Mouse (Mus musculus): ENCODE measurements around the gene Gprc5d.

Gprc5d gene

GRCm38 (mm10) chr6:135118183-135118582 is at the start of gene Gprc5d:
TSS of gene Gprc5d (minus strand) at chr6:135118283.
- no peak for DNase-seq (ENCODE audit: low read depth, low spot score)

GRCm38 (mm10) chr6:135166712-135167111 is 48.6 kb upstream of the Gprc5d start:
- no peak for DNase-seq (ENCODE audit: low read depth, low spot score)

GRCm38 (mm10) chr6:135166262-135166661 is 48.2 kb upstream of the Gprc5d start:
- DNase-seq (ENCODE audit: low read depth, low spot score) = no peak

GRCm38 (mm10) chr6:135165706-135166105 is 47.6 kb upstream of the Gprc5d start:
- no peak for DNase-seq (ENCODE audit: low read depth, low spot score)

- no peak for DNase-seq (ENCODE audit: low read depth, low spot score)
Observed at GRCm38 (mm10) chr6:135165191-135165590, 47.1 kb upstream of the Gprc5d start.

- DNase-seq (ENCODE audit: low read depth, low spot score) = no peak
Observed at GRCm38 (mm10) chr6:135162861-135163260, 44.8 kb upstream of the Gprc5d start.

GRCm38 (mm10) chr6:135162311-135162710 is 44.2 kb upstream of the Gprc5d start:
- no peak for DNase-seq (ENCODE audit: low read depth, low spot score)

- DNase-seq (ENCODE audit: low read depth, low spot score) = no peak
Observed at GRCm38 (mm10) chr6:135161356-135161755, 43.3 kb upstream of the Gprc5d start.

- DNase-seq (ENCODE audit: low read depth, low spot score) = no peak
Observed at GRCm38 (mm10) chr6:135158509-135158908, 40.4 kb upstream of the Gprc5d start.

GRCm38 (mm10) chr6:135157496-135157895 is 39.4 kb upstream of the Gprc5d start:
- DNase-seq (ENCODE audit: low read depth, low spot score) = no peak

GRCm38 (mm10) chr6:135156597-135156996 is 38.5 kb upstream of the Gprc5d start:
- DNase-seq (ENCODE audit: low read depth, low spot score) = no peak

- no peak for DNase-seq (ENCODE audit: low read depth, low spot score)
Observed at GRCm38 (mm10) chr6:135153719-135154118, 35.6 kb upstream of the Gprc5d start.

- peak; percentile 56 for DNase-seq (ENCODE audit: low read depth, low spot score)
Observed at GRCm38 (mm10) chr6:135150311-135150710, 32.2 kb upstream of the Gprc5d start.

- DNase-seq (ENCODE audit: low read depth, low spot score) = no peak
Observed at GRCm38 (mm10) chr6:135149722-135150121, 31.6 kb upstream of the Gprc5d start.

GRCm38 (mm10) chr6:135149175-135149574 is 31.1 kb upstream of the Gprc5d start:
- no peak for DNase-seq (ENCODE audit: low read depth, low spot score)

- DNase-seq (ENCODE audit: low read depth, low spot score) = no peak
Observed at GRCm38 (mm10) chr6:135148506-135148905, 30.4 kb upstream of the Gprc5d start.

GRCm38 (mm10) chr6:135145976-135146375 is 27.9 kb upstream of the Gprc5d start:
- DNase-seq (ENCODE audit: low read depth, low spot score) = no peak

- no peak for DNase-seq (ENCODE audit: low read depth, low spot score)
Observed at GRCm38 (mm10) chr6:135144516-135144915, 26.4 kb upstream of the Gprc5d start.

GRCm38 (mm10) chr6:135143151-135143550 is 25.1 kb upstream of the Gprc5d start:
- DNase-seq (ENCODE audit: low read depth, low spot score) = no peak

- no peak for DNase-seq (ENCODE audit: low read depth, low spot score)
Observed at GRCm38 (mm10) chr6:135141451-135142147, 23.5 kb upstream of the Gprc5d start.

GRCm38 (mm10) chr6:135138746-135139145 is 20.7 kb upstream of the Gprc5d start:
- DNase-seq (ENCODE audit: low read depth, low spot score) = no peak

GRCm38 (mm10) chr6:135138207-135138606 is 20.1 kb upstream of the Gprc5d start:
- DNase-seq (ENCODE audit: low read depth, low spot score) = no peak

- DNase-seq (ENCODE audit: low read depth, low spot score) = no peak
Observed at GRCm38 (mm10) chr6:135137736-135138135, 19.7 kb upstream of the Gprc5d start.

Measured in WW6 (cell line).